Mouse (Mus musculus): Measurements from ENCODE around the gene Zfr. TPM values are rescaled to one million over a fixed set of nuclear protein-coding genes. Genes with fewer than 3 reads are reported as not detected.
A peak's percentile ranks its signal among the peaks of the same experiment; 100 is the strongest.
"Not testable (repeated sequence)": the region's sequence is repeated elsewhere in the genome, so short reads cannot be mapped to it uniquely, and the experiment has no call there.

Zfr gene
- polyA plus RNA-seq, 1 experiment from 2014 or later, result 114 TPM

DNA sequence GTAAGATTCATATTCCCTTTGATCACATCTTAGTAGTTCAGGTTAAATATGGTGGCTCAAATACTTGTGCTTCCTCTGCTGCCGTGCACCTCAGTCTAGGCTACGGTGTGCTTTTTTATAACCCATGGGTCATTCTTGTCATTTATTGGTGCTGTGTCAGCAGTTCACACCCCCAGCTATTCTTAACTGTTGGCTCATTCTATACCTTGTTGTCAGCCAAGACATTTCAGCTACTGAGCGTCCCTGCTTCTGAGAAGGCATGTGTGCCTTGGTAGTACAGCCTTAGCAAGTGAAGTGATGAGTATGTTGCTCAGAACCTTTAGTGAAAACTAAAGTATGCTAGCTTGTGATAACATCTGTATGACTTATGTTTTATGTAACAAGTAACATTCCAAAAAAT lies 17.7 kb downstream of the Zfr start:
- H3K9me3 ChIP-seq (replicated peaks), result no peaks in the 10 kb centered on the region
- WGBS, result 65% methylated on average over 3 of the region's 3 CpGs
- no peaks in the 10 kb centered on the region for H3K27me3 ChIP-seq
- H3K36me3 ChIP-seq, result peaks cover 10% of the 10 kb centered on the region
- no peaks in the 10 kb centered on the region for H3K4me1 ChIP-seq
- no peak overlapping the region for H3K9ac ChIP-seq
- H3K4me3 ChIP-seq (replicated peaks), result no peak overlapping the region
- no peak for ATAC-seq (ENCODE audit: insufficient number of reproducible peaks, low FRiP score, low TSS enrichment, low read depth)
- no peak overlapping the region for H3K4me2 ChIP-seq (replicated peaks)
- H3K27ac ChIP-seq (replicated peaks), result no peak overlapping the region

DNA sequence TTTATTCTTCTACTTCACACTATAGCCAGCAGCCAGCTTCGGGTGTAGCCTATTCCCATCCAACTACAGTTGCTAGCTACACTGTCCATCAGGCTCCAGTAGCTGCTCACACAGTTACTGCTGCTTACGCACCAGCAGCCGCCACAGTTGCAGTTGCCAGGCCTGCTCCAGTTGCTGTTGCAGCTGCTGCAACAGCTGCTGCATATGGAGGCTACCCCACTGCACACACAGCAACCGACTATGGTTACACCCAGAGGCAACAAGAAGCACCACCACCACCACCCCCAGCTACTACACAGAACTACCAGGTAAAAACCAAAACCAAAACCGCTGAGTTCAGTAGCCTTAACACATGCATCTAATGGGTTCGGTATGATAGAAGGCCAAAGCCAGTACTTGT lies 18.7 kb downstream of the Zfr start:
- no peak for ATAC-seq (ENCODE audit: insufficient number of reproducible peaks, low FRiP score, low TSS enrichment, low read depth)
- H3K4me3 ChIP-seq (replicated peaks), result no peak overlapping the region
- H3K9ac ChIP-seq, result no peak overlapping the region
- no peaks in the 10 kb centered on the region for H3K9me3 ChIP-seq (replicated peaks)
- H3K36me3 ChIP-seq, result peaks cover 17% of the 10 kb centered on the region
- no peak overlapping the region for H3K27ac ChIP-seq (replicated peaks)
- H3K27me3 ChIP-seq, result no peaks in the 10 kb centered on the region
- no peaks in the 10 kb centered on the region for H3K4me1 ChIP-seq
- WGBS, result 79% methylated on average over 6 of the region's 6 CpGs
- no peak overlapping the region for H3K4me2 ChIP-seq (replicated peaks)

DNA sequence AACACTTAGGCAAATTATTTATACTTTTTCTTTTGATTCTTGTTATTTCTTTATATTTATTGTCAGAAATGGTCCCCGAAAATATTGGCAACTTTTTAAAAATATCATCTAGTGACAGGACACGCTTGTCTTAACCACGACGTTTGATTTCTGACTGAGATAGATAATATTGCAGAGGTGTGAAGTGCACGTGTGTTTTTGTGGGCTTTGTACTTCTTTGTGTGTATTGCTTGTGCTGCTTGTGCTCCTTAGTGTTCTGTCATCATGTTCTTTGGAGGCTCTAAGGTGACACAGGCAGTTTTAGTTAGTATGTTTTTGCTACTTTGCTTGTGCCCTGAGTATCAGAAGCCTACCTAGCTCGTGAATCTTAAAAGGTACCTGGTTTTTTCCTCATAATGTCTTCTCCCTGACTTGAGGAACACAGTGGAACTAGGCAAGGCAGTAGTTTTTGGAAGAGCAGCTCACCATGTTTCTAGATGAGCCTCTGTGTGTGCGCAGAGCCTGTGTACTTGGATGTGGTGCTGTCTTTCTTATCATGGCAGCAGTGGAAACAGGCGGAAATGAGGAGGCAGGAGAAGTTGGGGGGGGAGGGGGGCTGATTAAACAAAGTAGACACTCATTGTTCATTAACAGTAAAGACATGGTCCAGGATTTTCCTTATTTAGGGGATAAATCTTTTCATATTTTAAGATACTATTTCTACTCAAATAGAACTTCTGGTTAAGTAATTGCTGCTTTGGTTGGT lies 23.5 kb downstream of the Zfr start:
- Histone ChIP-seq H3K4me2 (replicated peaks) (no peak overlapping the region), H3K9me3 (replicated peaks) (no peaks in the 10 kb centered on the region), H3K27me3 (no peaks in the 10 kb centered on the region), H3K4me1 (no peaks in the 10 kb centered on the region), H3K36me3 (peaks cover 24% of the 10 kb centered on the region), H3K9ac (no peak overlapping the region), H3K27ac (replicated peaks) (no peak overlapping the region), H3K4me3 (replicated peaks) (no peak overlapping the region)
- 88% methylated on average over 8 of the region's 8 CpGs for WGBS
- no peak for ATAC-seq (ENCODE audit: insufficient number of reproducible peaks, low FRiP score, low TSS enrichment, low read depth)

DNA sequence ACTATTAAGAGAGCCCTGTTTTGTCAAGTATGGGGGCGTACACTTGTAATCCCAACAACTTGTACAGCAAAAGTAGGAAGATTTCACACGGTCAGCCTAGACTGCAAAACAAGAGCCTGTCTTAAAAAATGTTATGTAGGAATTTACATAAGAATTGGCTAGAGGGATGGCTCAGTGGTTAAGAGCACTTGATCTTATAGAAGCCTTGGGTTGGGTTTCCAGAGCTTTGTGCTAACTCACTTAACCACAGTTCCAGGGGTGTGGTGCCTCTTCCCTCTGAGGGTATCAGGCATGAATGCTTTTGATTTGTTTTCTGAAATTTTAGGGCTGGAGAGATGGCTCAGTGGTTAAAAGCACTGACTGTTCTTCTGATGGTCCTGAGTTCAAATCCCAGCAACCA lies 29.8 kb downstream of the Zfr start:
- H3K4me1 ChIP-seq, result no peaks in the 10 kb centered on the region
- H3K4me2 ChIP-seq (replicated peaks), result no peak overlapping the region
- 91% methylated on average over 2 of the region's 2 CpGs for WGBS
- peaks cover 43% of the 10 kb centered on the region for H3K36me3 ChIP-seq
- H3K4me3 ChIP-seq (replicated peaks), result no peak overlapping the region
- H3K27ac ChIP-seq (replicated peaks), result no peak overlapping the region
- no peaks in the 10 kb centered on the region for H3K27me3 ChIP-seq
- H3K9ac ChIP-seq, result no peak overlapping the region
- ATAC-seq (ENCODE audit: insufficient number of reproducible peaks, low FRiP score, low TSS enrichment, low read depth), result no peak
- H3K9me3 ChIP-seq (replicated peaks), result no peaks in the 10 kb centered on the region

DNA sequence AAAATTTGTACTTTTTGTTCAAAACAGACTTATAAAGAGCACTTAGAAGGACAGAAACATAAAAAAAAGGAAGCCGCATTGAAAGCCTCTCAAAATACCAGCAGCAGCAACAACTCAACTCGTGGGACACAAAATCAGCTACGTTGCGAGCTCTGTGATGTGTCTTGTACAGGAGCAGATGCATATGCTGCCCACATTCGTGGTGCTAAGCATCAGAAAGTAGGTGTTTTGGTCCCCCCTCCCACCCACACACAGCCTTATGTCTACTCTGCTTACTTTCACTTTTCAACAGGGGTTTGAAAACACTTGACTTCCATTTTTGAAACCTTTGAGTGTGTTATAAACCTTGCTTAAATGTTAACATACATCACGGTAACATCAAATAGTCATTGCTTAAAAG lies 31.9 kb downstream of the Zfr start:
- H3K4me2 ChIP-seq (replicated peaks), result no peak overlapping the region
- H3K9me3 ChIP-seq (replicated peaks), result no peaks in the 10 kb centered on the region
- 87% methylated on average over 6 of the region's 6 CpGs for WGBS
- H3K4me1 ChIP-seq, result no peaks in the 10 kb centered on the region
- no peak overlapping the region for H3K27ac ChIP-seq (replicated peaks)
- no peaks in the 10 kb centered on the region for H3K27me3 ChIP-seq
- H3K36me3 ChIP-seq, result peaks cover 54% of the 10 kb centered on the region
- H3K9ac ChIP-seq, result no peak overlapping the region
- no peak overlapping the region for H3K4me3 ChIP-seq (replicated peaks)
- ATAC-seq (ENCODE audit: insufficient number of reproducible peaks, low FRiP score, low TSS enrichment, low read depth), result no peak

DNA sequence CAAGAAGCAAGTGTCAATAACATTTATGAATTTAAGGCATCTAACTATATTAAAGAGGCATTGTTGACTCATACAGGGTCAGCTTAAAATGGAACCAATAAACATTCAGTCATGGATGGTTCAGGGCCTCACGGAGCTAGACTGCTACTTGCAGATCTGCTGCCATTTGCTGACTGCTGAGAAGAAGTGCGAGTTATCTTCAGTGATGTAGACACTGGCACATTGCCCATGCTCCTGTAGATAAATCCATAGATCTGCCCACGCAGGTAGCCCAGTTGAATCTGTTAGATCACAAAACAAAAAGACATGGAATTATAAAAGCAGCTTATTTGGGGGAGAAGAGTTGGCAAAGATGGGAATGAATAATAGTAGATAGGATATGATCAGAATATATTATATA lies 36.1 kb downstream of the Zfr start:
- no peaks in the 10 kb centered on the region for H3K27me3 ChIP-seq
- no peak overlapping the region for H3K27ac ChIP-seq (replicated peaks)
- ATAC-seq (ENCODE audit: insufficient number of reproducible peaks, low FRiP score, low TSS enrichment, low read depth), result no peak
- 85% methylated on average over 3 of the region's 3 CpGs for WGBS
- H3K36me3 ChIP-seq, result peaks cover 60% of the 10 kb centered on the region
- no peak overlapping the region for H3K9ac ChIP-seq
- no peak overlapping the region for H3K4me2 ChIP-seq (replicated peaks)
- H3K9me3 ChIP-seq (replicated peaks), result no peaks in the 10 kb centered on the region
- no peaks in the 10 kb centered on the region for H3K4me1 ChIP-seq
- no peak overlapping the region for H3K4me3 ChIP-seq (replicated peaks)

DNA sequence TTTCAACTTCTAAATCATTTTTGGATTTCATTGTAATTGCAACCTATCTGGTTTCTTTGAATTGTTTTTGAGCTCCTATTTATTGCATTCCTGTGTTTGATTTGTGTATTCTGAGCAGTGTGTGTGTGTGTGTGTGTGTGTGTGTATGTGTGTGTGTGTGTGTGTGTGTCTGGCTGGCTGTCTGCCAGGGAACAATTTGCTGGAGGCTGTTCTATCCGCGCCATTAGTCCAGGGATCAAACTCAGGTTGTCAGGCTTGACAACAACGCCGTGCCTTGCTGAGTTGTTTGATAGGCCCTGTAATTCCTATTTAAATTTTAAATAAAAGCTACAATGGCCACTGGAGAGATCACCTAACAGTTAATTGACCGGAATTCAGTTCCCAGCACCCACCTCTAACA lies 60.5 kb downstream of the Zfr start:
- H3K9me3 ChIP-seq (replicated peaks), result no peaks in the 10 kb centered on the region
- peaks cover 66% of the 10 kb centered on the region for H3K36me3 ChIP-seq
- H3K27me3 ChIP-seq, result no peaks in the 10 kb centered on the region
- H3K4me3 ChIP-seq (replicated peaks), result no peak overlapping the region
- H3K4me1 ChIP-seq, result no peaks in the 10 kb centered on the region
- no peak overlapping the region for H3K4me2 ChIP-seq (replicated peaks)
- ATAC-seq (ENCODE audit: insufficient number of reproducible peaks, low FRiP score, low TSS enrichment, low read depth), result no peak
- H3K27ac ChIP-seq (replicated peaks), result no peak overlapping the region
- WGBS, result 70% methylated on average over 5 of the region's 5 CpGs
- H3K9ac ChIP-seq, result no peak overlapping the region

DNA sequence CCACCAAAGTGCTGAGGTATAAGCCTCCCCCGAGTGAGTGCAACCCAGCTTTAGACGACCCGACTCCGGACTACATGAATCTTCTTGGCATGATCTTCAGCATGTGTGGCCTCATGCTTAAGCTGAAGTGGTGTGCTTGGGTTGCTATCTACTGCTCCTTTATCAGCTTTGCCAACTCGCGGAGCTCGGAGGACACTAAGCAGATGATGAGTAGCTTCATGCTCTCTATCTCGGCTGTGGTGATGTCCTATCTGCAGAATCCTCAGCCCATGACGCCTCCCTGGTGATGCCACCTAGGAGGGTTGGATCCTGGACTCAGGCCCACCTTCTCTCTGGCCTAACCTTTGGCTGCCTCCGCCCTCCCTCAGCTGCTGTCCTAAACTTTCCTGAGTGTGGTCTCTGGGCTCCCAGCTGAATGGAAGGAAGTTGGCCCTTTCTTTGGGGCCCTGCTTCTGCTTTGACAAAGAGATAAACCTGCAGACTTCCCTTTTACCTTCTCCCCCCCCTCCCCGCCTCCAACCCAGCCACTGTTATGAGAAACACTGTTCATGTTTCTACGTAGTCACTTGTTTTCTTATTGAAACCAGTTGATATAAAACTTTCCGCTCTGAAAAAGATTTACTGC lies 63.7 kb downstream of the Zfr start:
- not testable (repeated sequence) for H3K9me3 ChIP-seq (replicated peaks); H3K4me3 ChIP-seq (replicated peaks); H3K9ac ChIP-seq; H3K4me2 ChIP-seq (replicated peaks); H3K27me3 ChIP-seq; H3K27ac ChIP-seq (replicated peaks); ATAC-seq (ENCODE audit: insufficient number of reproducible peaks, low FRiP score, low TSS enrichment, low read depth); H3K4me1 ChIP-seq
- WGBS, result 89% methylated on average over 13 of the region's 13 CpGs
- peaks cover 48% of the 10 kb centered on the region for H3K36me3 ChIP-seq

DNA sequence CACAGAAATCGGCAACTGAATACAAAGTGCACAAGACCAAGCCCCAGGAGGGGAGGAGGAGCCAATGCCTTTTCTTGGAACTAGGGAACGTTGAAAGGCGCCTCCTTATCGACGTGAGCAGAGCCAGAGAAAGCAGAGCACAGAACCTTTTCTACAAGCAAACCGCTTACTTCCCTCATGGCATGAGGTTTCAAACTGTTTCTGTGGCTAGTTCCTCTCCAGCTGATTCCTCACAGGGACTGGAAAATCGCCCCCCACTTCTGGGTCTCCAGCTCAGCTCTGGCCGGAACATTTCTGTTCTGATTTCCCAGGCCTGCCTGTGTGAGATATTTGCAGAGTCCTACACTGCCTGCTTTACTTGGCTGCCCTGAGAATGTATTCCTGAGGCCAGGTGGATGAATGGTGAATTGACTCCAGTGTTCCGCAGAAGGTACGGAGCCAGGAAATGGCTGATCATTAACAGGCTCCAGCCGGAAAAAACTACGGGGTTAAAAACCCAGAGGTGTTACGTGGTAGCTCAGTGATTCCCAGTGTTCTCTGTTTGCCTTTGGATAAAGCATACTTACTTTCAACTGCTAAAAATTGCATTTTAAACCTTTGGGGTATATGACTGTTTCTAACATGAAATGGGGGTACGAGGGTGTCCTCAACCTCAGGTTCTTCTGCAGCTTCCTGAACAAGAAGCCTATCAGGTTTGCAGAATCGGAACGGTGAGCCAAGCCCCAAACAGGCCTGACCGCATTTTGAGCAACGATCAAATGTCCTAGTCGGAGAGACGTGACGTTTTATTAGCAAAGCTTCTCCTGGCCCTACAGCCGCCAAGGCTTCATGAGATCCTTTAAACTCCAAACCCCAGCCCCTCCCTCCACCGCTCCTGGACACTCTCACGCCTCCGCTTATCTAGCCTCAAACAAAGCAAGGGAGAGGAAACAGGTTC lies 76.5 kb downstream of the Zfr start:
- no peak overlapping the region for H3K4me3 ChIP-seq (replicated peaks)
- peak; percentile 79 for ATAC-seq (ENCODE audit: insufficient number of reproducible peaks, low FRiP score, low TSS enrichment, low read depth)
- H3K9ac ChIP-seq, result no peak overlapping the region
- 41% methylated on average over 25 of the region's 25 CpGs for WGBS
- H3K4me1 ChIP-seq, result peaks cover 16% of the 10 kb centered on the region; the same call in 1 of the 2 replicates
- H3K27me3 ChIP-seq, result no peaks in the 10 kb centered on the region
- no peak overlapping the region for H3K4me2 ChIP-seq (replicated peaks)
- H3K9me3 ChIP-seq (replicated peaks), result no peaks in the 10 kb centered on the region
- H3K36me3 ChIP-seq, result peaks cover 8% of the 10 kb centered on the region; the same call in 1 of the 2 replicates
- H3K27ac ChIP-seq (replicated peaks), result peak overlapping the region; percentile 79

DNA sequence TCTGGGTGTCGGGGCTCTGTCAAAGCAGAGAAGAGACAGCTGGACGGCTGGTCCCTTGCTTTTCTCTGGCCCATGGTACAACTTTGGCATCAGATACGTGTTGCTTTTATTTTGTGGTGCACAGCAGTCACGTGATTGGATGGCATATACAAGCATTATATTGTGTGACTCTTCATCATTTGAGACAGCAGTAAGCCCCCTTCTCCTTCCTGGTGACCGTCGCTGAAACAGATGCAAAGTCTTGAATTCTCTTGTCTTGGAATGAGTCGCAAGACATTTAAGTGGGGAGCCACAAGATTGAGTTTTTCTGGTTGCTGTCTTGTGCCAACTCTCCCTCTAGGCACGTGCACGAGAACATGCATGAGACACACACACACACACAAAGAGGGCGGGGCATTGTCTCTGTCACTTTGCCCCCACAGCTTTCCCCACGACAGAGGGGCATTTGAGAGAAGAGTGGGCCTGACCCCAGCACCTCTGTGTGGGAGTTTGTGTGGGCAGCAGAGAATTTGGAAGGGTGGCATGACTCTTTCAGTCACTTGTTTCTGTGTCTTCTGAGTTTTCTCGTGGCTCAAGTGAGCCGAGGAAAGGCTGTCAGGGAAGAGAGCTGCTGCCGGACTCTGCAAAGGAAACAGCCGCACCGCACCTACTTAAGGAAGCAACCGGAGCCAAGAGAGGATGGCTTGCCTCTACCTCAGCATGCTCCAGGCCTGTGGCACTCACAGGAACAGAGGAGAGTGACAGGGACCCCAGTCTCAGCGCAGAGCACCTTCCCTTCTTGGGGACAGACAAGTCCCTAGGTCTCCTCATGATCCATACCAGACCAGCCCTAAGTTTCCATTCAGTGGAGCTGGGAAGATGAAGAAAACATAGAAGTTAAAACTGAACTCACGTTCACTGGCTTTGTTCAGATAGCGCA lies 77.4 kb downstream of the Zfr start:
- Histone ChIP-seq H3K9ac (no peak overlapping the region), H3K4me2 (replicated peaks) (no peak overlapping the region), H3K27ac (replicated peaks) (peak overlapping the region; percentile 79), H3K4me3 (replicated peaks) (no peak overlapping the region), H3K27me3 (no peaks in the 10 kb centered on the region), H3K4me1 (peaks cover 16% of the 10 kb centered on the region; the same call in 1 of the 2 replicates), H3K9me3 (replicated peaks) (no peaks in the 10 kb centered on the region), H3K36me3 (peaks cover 6% of the 10 kb centered on the region; the same call in 1 of the 2 replicates)
- WGBS, result 63% methylated on average over 20 of the region's 20 CpGs
- ATAC-seq (ENCODE audit: insufficient number of reproducible peaks, low FRiP score, low TSS enrichment, low read depth), result no peak

All from embryonic facial prominence, embryonic 15.5 days (tissue).